Mouse (Mus musculus) liver, embryonic 15.5 days (tissue): Measurements from ENCODE around the gene Rce1. TPM values are rescaled to one million over a fixed set of nuclear protein-coding genes. Genes with fewer than 3 reads are reported as not detected.

Experiments used
- ATAC-seq: fragments of 200-750 bp; cut with Nextera tagmentation; 2 replicates; pipeline ENCODE4 v1.8.0; 2017; ENCODE audit warnings: moderate number of reproducible peaks, mild to moderate bottlenecking, moderate library complexity; ENCODE audit not compliant: insufficient read depth
- H3K27ac ChIP-seq: fragments of 300-500 bp; sonication (generic); replicated peaks from 2 replicates; pipeline ENCODE4 v1.5.1; 2015; ENCODE audit warnings: mild to moderate bottlenecking, inconsistent platforms
- H3K27me3 ChIP-seq: fragments of 300-500 bp; sonication (generic); 2 replicates; pipeline ENCODE4 v1.6.1; 2015; ENCODE audit warnings: mild to moderate bottlenecking, inconsistent platforms
- H3K36me3 ChIP-seq: fragments of 300-500 bp; sonication (generic); replicated peaks from 2 replicates; pipeline ENCODE4 v1.6.1; 2015; ENCODE audit warnings: moderate library complexity, mild to moderate bottlenecking, inconsistent platforms
- H3K4me1 ChIP-seq: fragments of 300-500 bp; sonication (generic); replicated peaks from 2 replicates; pipeline ENCODE4 v1.6.1; 2015; ENCODE audit warnings: inconsistent platforms
- H3K4me2 ChIP-seq: fragments of 300-500 bp; sonication (generic); 2 replicates; pipeline ENCODE4 v1.6.1; 2015; ENCODE audit warnings: moderate library complexity, mild to moderate bottlenecking, inconsistent platforms
- H3K4me3 ChIP-seq: fragments of 300-500 bp; sonication (generic); replicated peaks from 2 replicates; pipeline ENCODE4 v1.5.1; 2015; ENCODE audit warnings: mild to moderate bottlenecking, inconsistent platforms
- H3K9ac ChIP-seq: fragments of 300-500 bp; sonication (generic); 2 replicates; pipeline ENCODE4 v1.6.1; 2015; ENCODE audit warnings: moderate library complexity, mild to moderate bottlenecking, inconsistent platforms
- H3K9me3 ChIP-seq: fragments of 300-500 bp; sonication (generic); replicated peaks from 2 replicates; pipeline ENCODE4 v1.6.1; 2016; ENCODE audit warnings: inconsistent platforms
- WGBS: fragments of 180-500 bp; shearing (Covaris S2); methylation state at CpG from one replicate; pipeline ENCODE4 v1.1.7; 2015; ENCODE audit warnings: mixed read lengths; ENCODE audit not compliant: insufficient replicate concordance; 5-methylcytosine and 5-hydroxymethylcytosine counted together
- polyA plus RNA-seq: library from polyadenylated mRNA; unstranded; fragments of >200 nt; fragmentation: Nextera tagmentation; extraction: Ambion mirVana; gene quantifications from 2 replicates; pipeline ENCODE4 v1.2.1, GENCODE M21; 2015

Rce1 gene
- polyA plus RNA-seq, 1 experiment from 2014 or later = 24.1 TPM

GRCm38 (mm10) chr19:4624006-4624405 is 1.4 kb downstream of the Rce1 start:
- Histone ChIP-seq H3K4me3 (no peak overlapping the region; the same call in 1 of the 2 replicates), H3K27ac (peak overlapping the region; percentile 89; the same call in 1 of the 2 replicates), H3K9ac (no peak overlapping the region), H3K36me3 (peaks cover 47% of the 10 kb centered on the region), H3K4me2 (peak overlapping the region; percentile 96), H3K27me3 (no peaks in the 10 kb centered on the region), H3K4me1 (peaks cover 39% of the 10 kb centered on the region), H3K9me3 (no peaks in the 10 kb centered on the region)
- WGBS = 82% methylated on average over 12 of the region's 12 CpGs
- no peak for ATAC-seq

GRCm38 (mm10) chr19:4623419-4623818 is 2.0 kb downstream of the Rce1 start:
- peaks cover 51% of the 10 kb centered on the region for H3K36me3 ChIP-seq
- H3K4me2 ChIP-seq = no peak overlapping the region
- H3K9ac ChIP-seq = no peak overlapping the region
- H3K4me3 ChIP-seq = no peak overlapping the region
- WGBS = 89% methylated on average over 9 of the region's 9 CpGs
- no peak overlapping the region for H3K27ac ChIP-seq
- ATAC-seq = no peak
- H3K9me3 ChIP-seq = no peaks in the 10 kb centered on the region
- H3K4me1 ChIP-seq = peaks cover 37% of the 10 kb centered on the region
- H3K27me3 ChIP-seq = no peaks in the 10 kb centered on the region

- Histone ChIP-seq H3K4me3 (no peak overlapping the region), H3K9ac (no peak overlapping the region), H3K36me3 (peaks cover 55% of the 10 kb centered on the region), H3K4me2 (no peak overlapping the region), H3K27me3 (0 out of 2 replicates have a peak, but pooled peaks cover 2% of the 10 kb centered on the region), H3K27ac (no peak overlapping the region), H3K9me3 (no peaks in the 10 kb centered on the region), H3K4me1 (peaks cover 31% of the 10 kb centered on the region)
- WGBS = 74% methylated on average over 5 of the region's 5 CpGs
- ATAC-seq = no peak
Measured at GRCm38 (mm10) chr19:4622780-4623179, 2.7 kb downstream of the Rce1 start.

GRCm38 (mm10) chr19:4620721-4621120 is 4.7 kb downstream of the Rce1 start:
- H3K9ac ChIP-seq = no peak overlapping the region
- peaks cover 55% of the 10 kb centered on the region for H3K36me3 ChIP-seq
- no peak overlapping the region for H3K27ac ChIP-seq
- H3K27me3 ChIP-seq = peaks cover 22% of the 10 kb centered on the region
- H3K4me3 ChIP-seq = no peak overlapping the region
- H3K4me1 ChIP-seq = peaks cover 26% of the 10 kb centered on the region
- H3K4me2 ChIP-seq = no peak overlapping the region
- no peak for ATAC-seq
- no peaks in the 10 kb centered on the region for H3K9me3 ChIP-seq
- WGBS = 81% methylated on average over 7 of the region's 7 CpGs

- Histone ChIP-seq H3K27me3 (peaks cover 35% of the 10 kb centered on the region), H3K4me3 (no peak overlapping the region), H3K4me1 (peaks cover 31% of the 10 kb centered on the region), H3K36me3 (peaks cover 55% of the 10 kb centered on the region), H3K4me2 (no peak overlapping the region), H3K27ac (no peak overlapping the region), H3K9ac (no peak overlapping the region), H3K9me3 (no peaks in the 10 kb centered on the region)
- WGBS = 82% methylated on average over 10 of the region's 10 CpGs
- ATAC-seq = no peak
Measured at GRCm38 (mm10) chr19:4619461-4619860, 6.0 kb downstream of the Rce1 start.

GRCm38 (mm10) chr19:4618183-4618582 is 7.3 kb downstream of the Rce1 start:
- Histone ChIP-seq H3K4me1 (peaks cover 33% of the 10 kb centered on the region), H3K9me3 (no peaks in the 10 kb centered on the region), H3K27ac (no peak overlapping the region), H3K36me3 (peaks cover 50% of the 10 kb centered on the region), H3K27me3 (peaks cover 44% of the 10 kb centered on the region), H3K4me3 (no peak overlapping the region), H3K9ac (no peak overlapping the region), H3K4me2 (no peak overlapping the region)
- 44% methylated on average over 18 of the region's 18 CpGs for WGBS
- no peak for ATAC-seq

- H3K9me3 ChIP-seq = no peaks in the 10 kb centered on the region
- peaks cover 44% of the 10 kb centered on the region for H3K27me3 ChIP-seq
- peak overlapping the region; percentile 92 for H3K4me2 ChIP-seq
- peaks cover 34% of the 10 kb centered on the region for H3K36me3 ChIP-seq
- H3K27ac ChIP-seq = no peak overlapping the region
- no peak overlapping the region for H3K4me3 ChIP-seq
- peaks cover 33% of the 10 kb centered on the region for H3K4me1 ChIP-seq
- H3K9ac ChIP-seq = no peak overlapping the region
- WGBS = 34% methylated on average over 4 of the region's 4 CpGs
- ATAC-seq = no peak
Measured at GRCm38 (mm10) chr19:4616546-4616945, 8.9 kb downstream of the Rce1 start.

- under 1% methylated on average over 87 of the region's 87 CpGs for WGBS
- peak; percentile 82 for ATAC-seq
- no peak within 1 kb of the TSS for H3K27ac ChIP-seq
- H3K4me2 ChIP-seq = peak within 1 kb of the TSS; percentile 92
- no peaks in the 10 kb centered on the region for H3K9me3 ChIP-seq
- peak within 1 kb of the TSS; percentile 62 for H3K4me3 ChIP-seq
- H3K4me1 ChIP-seq = peaks cover 33% of the 10 kb centered on the region
- H3K27me3 ChIP-seq = peaks cover 44% of the 10 kb centered on the region
- peaks cover 23% of the 10 kb centered on the region for H3K36me3 ChIP-seq
- H3K9ac ChIP-seq = peak within 1 kb of the TSS; percentile 55
Measured at GRCm38 (mm10) chr19:4615151-4616093, 10.0 kb downstream of the Rce1 start, which contains the start of gene Lrfn4. Lrfn4 (minus strand) TSS chr19:4615667.

- no peak for ATAC-seq
- Histone ChIP-seq H3K27me3 (peaks cover 44% of the 10 kb centered on the region), H3K4me2 (peak overlapping the region; percentile 92), H3K4me3 (peak overlapping the region; percentile 62), H3K9me3 (no peaks in the 10 kb centered on the region), H3K36me3 (peaks cover 14% of the 10 kb centered on the region), H3K4me1 (peaks cover 33% of the 10 kb centered on the region), H3K9ac (peak overlapping the region; percentile 55), H3K27ac (no peak overlapping the region)
- 24% methylated on average over 44 of the region's 49 CpGs for WGBS
Measured at GRCm38 (mm10) chr19:4614305-4615150, 10.9 kb downstream of the Rce1 start.

- WGBS = 84% methylated on average over 33 of the region's 33 CpGs
- H3K4me1 ChIP-seq = peaks cover 33% of the 10 kb centered on the region
- no peaks in the 10 kb centered on the region for H3K9me3 ChIP-seq
- no peak overlapping the region for H3K27ac ChIP-seq
- no peak overlapping the region for H3K9ac ChIP-seq
- H3K4me2 ChIP-seq = peak overlapping the region; percentile 92; the same call in 1 of the 2 replicates
- no peak for ATAC-seq
- H3K4me3 ChIP-seq = no peak overlapping the region
- H3K36me3 ChIP-seq = 0 out of 2 replicates have a peak, but pooled peaks cover 5% of the 10 kb centered on the region
- peaks cover 44% of the 10 kb centered on the region for H3K27me3 ChIP-seq
Measured at GRCm38 (mm10) chr19:4613464-4614304, 11.8 kb downstream of the Rce1 start.
